Mouse (Mus musculus) cerebellum, adult 2 months (tissue): ENCODE data around the gene Afdn. TPM values are rescaled to one million over a fixed set of nuclear protein-coding genes. Genes with fewer than 3 reads are reported as not detected.
A peak's percentile ranks its signal among the peaks of the same experiment; 100 is the strongest.
"Not testable (repeated sequence)": the region's sequence is repeated elsewhere in the genome, so short reads cannot be mapped to it uniquely, and the experiment has no call there.

Source experiments
- DNase-seq, 2 experiments: peaks; one replicate each; pipeline ENCODE4 v3.0.0; 2021
- H3K27ac ChIP-seq: fragments of 200-500 bp; 2 replicates; pipeline ENCODE4 v1.5.1; 2012; ENCODE audit warnings: low read length, control low read depth, inconsistent platforms; ENCODE audit not compliant: insufficient read depth
- H3K27me3 ChIP-seq: fragments of 200-500 bp; 2 replicates; pipeline ENCODE4 v1.6.1; 2012; ENCODE audit warnings: inconsistent platforms, mild to moderate bottlenecking, low read length, moderate library complexity; ENCODE audit not compliant: control insufficient read depth, insufficient read depth
- H3K4me1 ChIP-seq: fragments of 200-500 bp; 2 replicates; pipeline ENCODE4 v1.6.1; 2011; ENCODE audit warnings: low read length; ENCODE audit not compliant: control insufficient read depth, insufficient read depth
- H3K4me3 ChIP-seq: fragments of 200-500 bp; replicated peaks from 2 replicates; pipeline ENCODE3; 2011; ENCODE audit warnings: mild to moderate bottlenecking, low read depth, low read length, control low read depth; ENCODE audit not compliant: insufficient read depth
- CTCF ChIP-seq: fragments of 200-500 bp; IDR thresholded peaks from 2 replicates; pipeline ENCODE4 v1.5.1; 2011; ENCODE audit warnings: low read depth, mild to moderate bottlenecking, control low read depth, low read length, moderate library complexity, borderline replicate concordance; ENCODE audit not compliant: insufficient read depth
- POLR2A ChIP-seq: fragments of 200-500 bp; IDR thresholded peaks from 2 replicates; pipeline ENCODE4 v1.6.1; 2011; ENCODE audit warnings: low read length, control low read depth, borderline replicate concordance; ENCODE audit not compliant: insufficient read depth
- WGBS: fragments of 180-500 bp; shearing (Covaris S2); methylation state at CpG from one replicate; pipeline ENCODE4 v1.1.7; 2018; 5-methylcytosine and 5-hydroxymethylcytosine counted together
- polyA plus RNA-seq: library from polyadenylated mRNA; depleted of rRNA; stranded (reverse); fragments of >200 nt; gene quantifications from 2 replicates; pipeline ENCODE4 v1.2.3, GENCODE M21; 2012

Gene Afdn
- polyA plus RNA-seq, 1 experiment = 85.5 TPM

- DNase-seq = peak in 1 of 2 experiments; percentile 62
- no peak overlapping the region for H3K4me3 ChIP-seq
- no peaks in the 10 kb centered on the region for H3K27me3 ChIP-seq
- H3K4me1 ChIP-seq = peaks cover 5% of the 10 kb centered on the region
- H3K27ac ChIP-seq = no peak overlapping the region
- TF ChIP-seq CTCF (peak; percentile 48; the same call in 1 of the 2 replicates), POLR2A (no peak)
- 84% methylated on average over 1 of the region's 1 CpGs for WGBS
Observed at GRCm38 (mm10) chr17:13830636-13831341, 70.5 kb downstream of the Afdn start.

- H3K4me1 ChIP-seq = peaks cover 5% of the 10 kb centered on the region
- H3K27me3 ChIP-seq = no peaks in the 10 kb centered on the region
- H3K4me3 ChIP-seq = no peak overlapping the region
- no peak overlapping the region for H3K27ac ChIP-seq
- no peak for TF ChIP-seq POLR2A
- no peak; the same call in 1 of the 2 replicates for TF ChIP-seq CTCF
- WGBS = 17% methylated on average over 4 of the region's 4 CpGs
- peak; percentile 49 to 79 for DNase-seq
Observed at GRCm38 (mm10) chr17:13835876-13836275, 75.5 kb downstream of the Afdn start.

DNA sequence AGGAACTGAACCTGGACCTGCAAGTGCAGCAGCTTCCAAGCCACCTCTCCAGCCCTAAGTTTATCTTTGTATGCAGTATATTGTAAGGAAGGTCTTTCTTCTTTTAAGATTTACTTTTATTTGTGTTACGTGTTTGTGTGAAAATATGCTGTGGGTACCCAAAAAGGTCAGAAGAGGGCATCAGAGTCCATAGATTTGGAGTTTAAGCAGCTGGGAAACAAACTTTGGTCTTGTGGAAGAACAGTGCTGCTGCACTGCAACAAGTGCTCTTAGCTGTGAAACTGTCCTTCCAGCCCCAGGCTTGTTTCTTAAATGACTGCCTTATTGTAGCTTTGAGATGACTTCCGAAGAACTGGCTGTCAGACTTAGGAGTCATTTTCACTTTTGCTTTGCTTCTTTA lies 89.8 kb downstream of the Afdn start:
- no peak for DNase-seq
- Histone ChIP-seq H3K27ac (no peak overlapping the region), H3K4me3 (no peak overlapping the region), H3K4me1 (no peaks in the 10 kb centered on the region), H3K27me3 (no peaks in the 10 kb centered on the region)
- 84% methylated on average over 2 of the region's 2 CpGs for WGBS
- no peak for TF ChIP-seq CTCF
- no peak for TF ChIP-seq POLR2A

- H3K4me1 ChIP-seq, DNase-seq, H3K27me3 ChIP-seq, H3K27ac ChIP-seq, H3K4me3 ChIP-seq: not testable (repeated sequence)
- 75% methylated on average over 7 of the region's 7 CpGs for WGBS
Observed at GRCm38 (mm10) chr17:13853883-13854282, 93.5 kb downstream of the Afdn start.

- TF ChIP-seq CTCF (no peak), POLR2A (no peak)
- 77% methylated on average over 1 of the region's 1 CpGs for WGBS
- Histone ChIP-seq H3K27ac (no peak overlapping the region), H3K27me3 (no peaks in the 10 kb centered on the region), H3K4me1 (no peaks in the 10 kb centered on the region), H3K4me3 (no peak overlapping the region)
- no peak for DNase-seq
Observed at GRCm38 (mm10) chr17:13855396-13855795, 95.1 kb downstream of the Afdn start.

DNA sequence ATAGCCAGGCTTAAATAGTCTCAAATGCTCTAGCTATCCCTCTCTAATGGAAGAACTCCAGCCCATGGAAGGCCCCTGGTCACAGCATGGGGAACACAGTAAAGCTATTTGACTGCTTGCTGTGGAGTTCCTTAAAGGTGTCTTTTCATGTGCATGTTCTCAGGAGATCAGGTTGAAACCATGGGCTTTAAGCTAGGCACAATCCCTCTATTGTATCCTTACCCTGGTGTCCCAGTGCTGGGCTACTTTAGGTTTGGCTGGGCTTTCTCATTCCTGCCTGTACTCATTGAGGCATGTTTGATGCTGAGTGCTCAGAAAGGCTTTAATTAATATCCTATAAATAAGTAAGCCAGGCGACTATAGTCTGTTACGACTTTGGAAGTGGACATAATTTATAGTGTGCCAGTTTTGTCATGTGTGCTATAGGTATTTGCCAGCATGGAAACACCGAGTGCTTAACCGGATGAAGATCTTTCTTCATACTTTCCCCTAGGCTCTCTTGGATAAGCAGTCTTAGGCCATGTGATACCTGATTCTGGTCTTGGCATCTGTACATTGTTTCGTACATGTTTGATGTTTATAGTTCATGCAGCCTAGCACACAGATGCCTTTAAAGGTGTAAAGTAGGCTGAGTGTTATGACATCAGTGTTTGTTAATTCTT lies 96.2 kb downstream of the Afdn start:
- 86% methylated on average over 5 of the region's 5 CpGs for WGBS

GRCm38 (mm10) chr17:13865340-13865739 lies 105.0 kb downstream of the Afdn start:
- H3K27ac ChIP-seq = no peak overlapping the region
- peak; percentile 87 to 90 for DNase-seq
- no peaks in the 10 kb centered on the region for H3K27me3 ChIP-seq
- TF ChIP-seq POLR2A (no peak), CTCF (no peak)
- peaks cover 3% of the 10 kb centered on the region; the same call in 1 of the 2 replicates for H3K4me1 ChIP-seq
- H3K4me3 ChIP-seq = no peak overlapping the region
- WGBS = 7% methylated on average over 5 of the region's 5 CpGs

More for the DNA sequence above, 96.2 kb downstream of the Afdn start:
- TF ChIP-seq CTCF = no peak
- TF ChIP-seq POLR2A = no peak
- Histone ChIP-seq H3K27ac (no peak overlapping the region), H3K4me1 (no peaks in the 10 kb centered on the region), H3K4me3 (no peak overlapping the region), H3K27me3 (no peaks in the 10 kb centered on the region)
- no peak for DNase-seq

- Histone ChIP-seq H3K27ac (no peak overlapping the region), H3K27me3 (no peaks in the 10 kb centered on the region), H3K4me3 (no peak overlapping the region), H3K4me1 (peaks cover 3% of the 10 kb centered on the region; the same call in 1 of the 2 replicates)
- 91% methylated on average over 3 of the region's 3 CpGs for WGBS
- no peak for DNase-seq
- TF ChIP-seq CTCF = no peak
- TF ChIP-seq POLR2A = no peak
Observed at GRCm38 (mm10) chr17:13866951-13867351, 106.6 kb downstream of the Afdn start.
